Mouse (Mus musculus): ENCODE measurements around the gene Wdr31. TPM values are rescaled to one million over a fixed set of nuclear protein-coding genes. Genes with fewer than 3 reads are reported as not detected.

The Wdr31 gene
- polyA plus RNA-seq, 1 experiment from 2014 or later: 11.8 TPM

Other genes starting within 250 kb of the Wdr31 start
- 38.7 and 40.8 TPM in 2 replicates for gene Zfp37, start 239.8 kb downstream of the Wdr31 start, polyA plus RNA-seq (2014; fragmentation: Nextera tagmentation; extraction: Ambion mirVana)
- 10.9 and 17.5 TPM in 2 replicates for gene Slc31a2, start 208.3 kb downstream of the Wdr31 start, polyA plus RNA-seq (2014; fragmentation: Nextera tagmentation; extraction: Ambion mirVana)
- 24.1 and 26.7 TPM in 2 replicates for gene Fkbp15, start 110.3 kb downstream of the Wdr31 start, polyA plus RNA-seq (2014; fragmentation: Nextera tagmentation; extraction: Ambion mirVana)
- gene Slc31a1, start 110.2 kb downstream of the Wdr31 start, polyA plus RNA-seq (2014; fragmentation: Nextera tagmentation; extraction: Ambion mirVana): 26.3 and 32.1 TPM in 2 replicates
- gene Cdc26, start 62.3 kb downstream of the Wdr31 start, polyA plus RNA-seq (2014; fragmentation: Nextera tagmentation; extraction: Ambion mirVana): 77.1 and 85.8 TPM in 2 replicates
- 15.3 and 18.4 TPM in 2 replicates for gene Prpf4, start 62.1 kb downstream of the Wdr31 start, polyA plus RNA-seq (2014; fragmentation: Nextera tagmentation; extraction: Ambion mirVana)
- 0.19 TPM in 1 of 2 replicates, not detected in the other for gene Rnf183, start 35.6 kb downstream of the Wdr31 start, polyA plus RNA-seq (2014; fragmentation: Nextera tagmentation; extraction: Ambion mirVana)
- 0.60 and 0.91 TPM in 2 replicates for gene Bspry, start 9.2 kb upstream of the Wdr31 start, polyA plus RNA-seq (2014; fragmentation: Nextera tagmentation; extraction: Ambion mirVana)
- 13.6 and 15.6 TPM in 2 replicates for gene Hdhd3, start 32.6 kb upstream of the Wdr31 start, polyA plus RNA-seq (2014; fragmentation: Nextera tagmentation; extraction: Ambion mirVana)
- 69.9 and 79.0 TPM in 2 replicates for gene Alad, start 49.0 kb upstream of the Wdr31 start, polyA plus RNA-seq (2014; fragmentation: Nextera tagmentation; extraction: Ambion mirVana)
- gene Pole3, start 54.2 kb upstream of the Wdr31 start, polyA plus RNA-seq (2014; fragmentation: Nextera tagmentation; extraction: Ambion mirVana): 50.7 and 52.7 TPM in 2 replicates
- gene 4933430I17Rik, start 54.5 kb upstream of the Wdr31 start, polyA plus RNA-seq (2014; fragmentation: Nextera tagmentation; extraction: Ambion mirVana): 1.2 and 1.3 TPM in 2 replicates
- gene Rgs3, start 89.0 kb upstream of the Wdr31 start, polyA plus RNA-seq (2014; fragmentation: Nextera tagmentation; extraction: Ambion mirVana): 30.1 and 32.5 TPM in 2 replicates